Mouse (Mus musculus) erythroblast, embryonic 14.5 days (primary cell): ENCODE measurements around the gene Npas1.

Source experiments
- GATA1 ChIP-seq: IDR thresholded peaks from 2 replicates; pipeline ENCODE4 v1.6.1; 2012; ENCODE audit warnings: low read length, inconsistent platforms, mixed read lengths
- TAL1 ChIP-seq: IDR thresholded peaks from 3 replicates; pipeline ENCODE4 v1.6.1; 2012; ENCODE audit warnings: low read length, inconsistent platforms, mixed read lengths

DNA sequence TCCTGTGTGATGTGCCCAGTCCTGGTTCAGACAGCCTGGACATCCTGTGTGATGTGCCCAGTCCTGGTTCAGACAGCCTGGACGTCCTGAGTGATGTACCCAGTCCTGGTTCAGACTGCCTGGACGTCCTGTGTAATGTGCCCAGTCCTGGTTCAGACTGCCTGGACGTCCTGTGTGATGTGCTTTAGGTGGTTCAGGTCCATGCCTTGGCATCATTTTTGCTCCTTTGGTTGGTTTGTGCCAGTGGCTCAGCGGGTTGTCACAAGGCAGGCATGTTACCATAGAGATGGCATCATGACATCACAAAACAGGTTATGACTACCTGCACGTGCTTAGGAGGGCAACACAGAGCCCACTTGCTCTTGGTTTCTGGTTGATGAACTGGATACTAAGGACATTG, 66.4 kb downstream of the Npas1 start:
- TF ChIP-seq GATA1 (no peak), TAL1 (no peak)
